Mouse (Mus musculus) ES-Bruce4 (cell line): ENCODE results near the gene Fam120a.

Experiments
- CTCF ChIP-seq: IDR thresholded peaks from one replicate; pipeline ENCODE4 v1.8.1; 2011; ENCODE audit warnings: low read depth, low read length
- EP300 ChIP-seq: IDR thresholded peaks from 2 replicates; pipeline ENCODE4 v1.6.1; 2011; ENCODE audit warnings: low read depth, low read length; ENCODE audit not compliant: insufficient read depth
- POLR2A ChIP-seq: IDR thresholded peaks from one replicate; pipeline ENCODE4 v1.8.1; 2011; ENCODE audit warnings: low read length; ENCODE audit not compliant: insufficient read depth

GRCm38 (mm10) chr13:48931232-48931631 is 36.6 kb downstream of the Fam120a start:
- TF ChIP-seq EP300: no peak
- no peak for TF ChIP-seq CTCF
- TF ChIP-seq POLR2A: no peak
